Mouse (Mus musculus) activated CD4-positive, CD25-positive, alpha-beta regulatory T cell (primary cell): Measurements from ENCODE around the gene Ogfrl1. TPM values are rescaled to one million over a fixed set of nuclear protein-coding genes. Genes with fewer than 3 reads are reported as not detected.

Experiments used
- polyA plus RNA-seq, 2 experiments: library from polyadenylated mRNA; unstranded; fragments of 100-300 nt; shearing (Covaris generic); gene quantifications; one replicate each; pipeline ENCODE4 v1.2.1; 2017

The Ogfrl1 gene
- 1 to 10 TPM; 2.3 to 2.8 TPM for polyA plus RNA-seq

GRCm38 (mm10) chr1:23397623-23398022, at the start of gene Ogfrl1:
Ogfrl1 (minus strand) TSS chr1:23397772.

